Mouse (Mus musculus) forebrain, embryonic 11.5 days (tissue): Measurements from ENCODE around the gene Gm21854. TPM values are rescaled to one million over a fixed set of nuclear protein-coding genes. Genes with fewer than 3 reads are reported as not detected.
"Not testable (repeated sequence)": the region's sequence is repeated elsewhere in the genome, so short reads cannot be mapped to it uniquely, and the experiment has no call there.

ENCODE experiments used
- ATAC-seq: fragments of 200-750 bp; cut with Nextera tagmentation; replicated peaks from 2 replicates; pipeline ENCODE4 v1.8.0; 2017; ENCODE audit warnings: moderate TSS enrichment; ENCODE audit not compliant: low FRiP score
- DNase-seq: peaks from one replicate; pipeline ENCODE4 v3.0.0-alpha.2; 2017; ENCODE audit warnings: low spot score
- H3K27ac ChIP-seq: fragments of 300-500 bp; sonication (generic); 2 replicates; pipeline ENCODE4 v1.5.1; 2014; ENCODE audit warnings: low read depth, low read length
- H3K27me3 ChIP-seq: fragments of 300-500 bp; sonication (generic); 2 replicates; pipeline ENCODE4 v1.6.1; 2014; ENCODE audit warnings: mild to moderate bottlenecking, low read length, mixed read lengths; ENCODE audit not compliant: control insufficient read depth, insufficient read depth
- H3K36me3 ChIP-seq: fragments of 300-500 bp; sonication (generic); 2 replicates; pipeline ENCODE4 v1.6.1; 2014; ENCODE audit warnings: mild to moderate bottlenecking, low read length, moderate library complexity, mixed read lengths; ENCODE audit not compliant: control insufficient read depth, insufficient read depth
- H3K4me1 ChIP-seq: fragments of 300-500 bp; sonication (generic); replicated peaks from 2 replicates; pipeline ENCODE4 v1.6.1; 2014; ENCODE audit warnings: low read length, mixed read lengths; ENCODE audit not compliant: control insufficient read depth, insufficient read depth
- H3K4me2 ChIP-seq: fragments of 300-500 bp; sonication (generic); 2 replicates; pipeline ENCODE4 v1.6.1; 2014; ENCODE audit warnings: low read depth, mild to moderate bottlenecking, low read length, moderate library complexity, mixed read lengths; ENCODE audit not compliant: severe bottlenecking
- H3K4me3 ChIP-seq: fragments of 300-500 bp; sonication (generic); 2 replicates; pipeline ENCODE4 v1.5.1; 2014; ENCODE audit warnings: low read depth, low read length
- H3K9ac ChIP-seq: fragments of 300-500 bp; sonication (generic); 2 replicates; pipeline ENCODE4 v1.6.1; 2014; ENCODE audit warnings: low read length
- H3K9me3 ChIP-seq: fragments of 300-500 bp; sonication (generic); 2 replicates; pipeline ENCODE4 v1.6.1; 2016; ENCODE audit warnings: low read length, mixed read lengths; ENCODE audit not compliant: control insufficient read depth
- polyA plus RNA-seq: library from polyadenylated mRNA; unstranded; fragments of >200 nt; fragmentation: Nextera tagmentation; extraction: Ambion mirVana; gene quantifications from 2 replicates; pipeline ENCODE4 v1.2.1, GENCODE M21; 2014

The Gm21854 gene
- polyA plus RNA-seq = not detected in 2 replicates

GRCm38 (mm10) chrY:5656686-5657085, at the start of gene Gm21854:
Gene Gm21854, plus strand, starts transcription at chrY:5656986.
- not testable (repeated sequence) for DNase-seq, H3K9ac ChIP-seq, H3K4me2 ChIP-seq, H3K27me3 ChIP-seq, ATAC-seq, H3K36me3 ChIP-seq, H3K4me3 ChIP-seq, H3K9me3 ChIP-seq, H3K27ac ChIP-seq, H3K4me1 ChIP-seq

Other genes with a start within 250 kb of the Gm21854 start
- gene Gm20914, start 69.0 kb downstream of the Gm21854 start, polyA plus RNA-seq = not detected in 2 replicates
- not detected in 2 replicates for gene Gm28171, start 136.4 kb downstream of the Gm21854 start, polyA plus RNA-seq